Mouse (Mus musculus): ENCODE results near the gene Ripor3. TPM values are rescaled to one million over a fixed set of nuclear protein-coding genes. Genes with fewer than 3 reads are reported as not detected.

The Ripor3 gene
- polyA plus RNA-seq, 1 experiment from 2014 or later, result 3.6 TPM

DNA sequence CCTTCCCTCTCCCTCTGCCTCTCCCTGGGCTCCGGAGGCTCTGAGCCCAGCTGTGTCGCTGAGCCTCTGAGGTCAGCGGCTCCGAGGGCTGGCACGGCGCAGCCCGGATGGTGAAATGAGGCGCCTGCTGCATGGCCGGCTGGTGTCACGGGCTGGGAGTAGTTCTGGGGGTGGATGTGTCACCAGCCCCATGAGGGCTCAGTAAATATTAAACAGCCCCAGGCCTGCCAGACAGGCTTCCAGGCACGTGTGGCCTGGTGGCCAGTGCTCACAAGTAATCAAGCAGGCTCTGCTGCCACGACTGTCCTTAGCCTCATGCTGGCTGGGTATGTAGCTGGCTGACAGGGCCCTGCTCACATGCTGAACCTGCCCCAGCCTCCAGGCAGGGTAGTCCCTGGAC is 7.0 kb downstream of the Ripor3 start:
- Histone ChIP-seq H3K4me3 (no peak overlapping the region), H3K4me1 (peaks cover 7% of the 10 kb centered on the region; the same call in 1 of the 2 replicates), H3K4me2 (replicated peaks) (no peak overlapping the region), H3K27me3 (no peaks in the 10 kb centered on the region), H3K36me3 (no peaks in the 10 kb centered on the region), H3K9ac (no peak overlapping the region; the same call in 1 of the 2 replicates), H3K9me3 (peaks cover 4% of the 10 kb centered on the region; the same call in 1 of the 2 replicates), H3K27ac (peak overlapping the region; percentile 17; the same call in 1 of the 2 replicates)
- no peak for ATAC-seq (ENCODE audit: insufficient number of reproducible peaks, insufficient read depth, low FRiP score, low TSS enrichment)
- 60% methylated on average over 12 of the region's 12 CpGs for WGBS

DNA sequence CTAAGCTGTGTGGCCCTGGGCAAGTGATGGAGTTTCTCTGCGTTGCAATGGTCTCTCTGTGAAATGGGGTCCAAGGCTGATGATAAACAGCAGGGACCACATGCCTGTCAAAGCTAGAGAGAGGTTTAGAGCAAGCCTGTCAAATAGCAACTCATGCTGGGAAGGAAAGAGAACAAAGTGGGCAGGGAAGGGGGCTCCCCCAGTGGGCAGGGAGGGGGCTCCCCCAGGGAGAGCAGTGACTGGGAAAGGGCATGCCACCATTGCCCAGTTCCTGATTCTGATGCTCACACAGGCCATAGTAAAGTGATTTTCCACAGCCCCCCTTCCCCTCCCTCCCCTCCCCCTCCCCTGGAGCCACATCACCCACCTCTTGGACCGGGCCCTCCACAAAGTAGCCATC is 7.5 kb downstream of the Ripor3 start:
- H3K27me3 ChIP-seq, result no peaks in the 10 kb centered on the region
- no peak overlapping the region for H3K9ac ChIP-seq
- H3K4me1 ChIP-seq, result peaks cover 7% of the 10 kb centered on the region; the same call in 1 of the 2 replicates
- no peaks in the 10 kb centered on the region for H3K36me3 ChIP-seq
- ATAC-seq (ENCODE audit: insufficient number of reproducible peaks, insufficient read depth, low FRiP score, low TSS enrichment), result no peak
- WGBS, result 68% methylated on average over 2 of the region's 2 CpGs
- no peak overlapping the region for H3K4me3 ChIP-seq
- H3K27ac ChIP-seq, result no peak overlapping the region
- H3K4me2 ChIP-seq (replicated peaks), result no peak overlapping the region
- H3K9me3 ChIP-seq, result peaks cover 4% of the 10 kb centered on the region; the same call in 1 of the 2 replicates

DNA sequence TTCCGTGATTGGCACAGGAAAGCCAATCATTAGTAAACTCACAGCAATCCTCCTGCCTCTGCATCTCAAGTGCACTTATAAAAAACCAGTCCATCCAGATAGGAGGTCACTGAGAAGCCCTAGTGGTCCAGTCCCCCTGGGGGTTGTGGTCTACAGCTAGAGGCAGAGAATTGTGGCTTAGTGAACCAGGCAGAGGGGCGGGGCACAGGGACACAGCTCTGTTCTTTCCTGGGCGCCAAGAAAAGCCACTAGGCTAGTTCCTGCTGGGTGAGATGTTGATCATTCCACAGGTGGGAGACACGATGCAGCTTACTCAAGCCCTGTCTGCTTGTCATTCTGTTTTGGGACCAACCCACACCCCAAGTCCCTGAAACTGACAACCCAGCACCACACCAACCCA is 8.2 kb downstream of the Ripor3 start:
- whole genome bisulfite sequencing, result 48% methylated on average over 4 of the region's 4 CpGs
- Histone ChIP-seq H3K4me2 (replicated peaks) (no peak overlapping the region), H3K36me3 (no peaks in the 10 kb centered on the region), H3K27ac (no peak overlapping the region), H3K9ac (no peak overlapping the region), H3K4me1 (peaks cover 7% of the 10 kb centered on the region; the same call in 1 of the 2 replicates), H3K9me3 (peaks cover 4% of the 10 kb centered on the region; the same call in 1 of the 2 replicates), H3K27me3 (no peaks in the 10 kb centered on the region), H3K4me3 (no peak overlapping the region)
- no peak for ATAC-seq (ENCODE audit: insufficient number of reproducible peaks, insufficient read depth, low FRiP score, low TSS enrichment)

DNA sequence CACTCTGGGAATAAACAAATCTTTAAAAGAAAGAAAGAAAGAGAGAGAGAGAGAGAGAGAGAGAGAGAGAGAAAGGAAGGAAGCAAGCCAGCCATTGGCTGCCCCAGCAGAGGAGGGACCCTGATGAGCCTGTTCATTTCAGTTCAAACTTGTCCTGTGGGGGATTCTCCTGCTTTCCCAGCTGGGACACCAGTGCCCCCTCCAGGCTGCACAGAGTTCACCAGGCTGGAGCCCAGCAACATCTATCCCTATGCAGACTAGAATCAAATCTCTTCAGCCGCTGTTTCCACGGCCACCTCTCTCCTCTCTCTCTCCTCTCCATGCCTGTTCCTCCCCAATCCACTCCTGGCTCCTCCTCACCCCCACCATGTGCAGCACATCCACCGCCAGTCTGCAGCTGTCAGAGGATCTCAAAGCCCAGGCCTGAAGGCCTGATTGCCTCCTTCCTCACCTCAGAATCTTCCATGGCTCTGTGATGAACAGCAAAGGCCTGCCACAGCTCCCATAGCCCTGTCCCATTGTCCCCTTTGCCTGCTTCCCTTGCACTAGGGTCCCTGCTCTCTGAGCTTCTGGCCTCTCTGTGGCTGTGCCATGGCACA is 11.2 kb downstream of the Ripor3 start:
- Histone ChIP-seq H3K27me3 (no peaks in the 10 kb centered on the region), H3K4me2 (replicated peaks) (no peak overlapping the region), H3K4me3 (no peak overlapping the region), H3K9me3 (peaks cover 4% of the 10 kb centered on the region; the same call in 1 of the 2 replicates), H3K27ac (no peak overlapping the region), H3K9ac (no peak overlapping the region), H3K36me3 (no peaks in the 10 kb centered on the region), H3K4me1 (peaks cover 7% of the 10 kb centered on the region; the same call in 1 of the 2 replicates)
- no peak for ATAC-seq (ENCODE audit: insufficient number of reproducible peaks, insufficient read depth, low FRiP score, low TSS enrichment)
- 60% methylated on average over 3 of the region's 3 CpGs for WGBS

DNA sequence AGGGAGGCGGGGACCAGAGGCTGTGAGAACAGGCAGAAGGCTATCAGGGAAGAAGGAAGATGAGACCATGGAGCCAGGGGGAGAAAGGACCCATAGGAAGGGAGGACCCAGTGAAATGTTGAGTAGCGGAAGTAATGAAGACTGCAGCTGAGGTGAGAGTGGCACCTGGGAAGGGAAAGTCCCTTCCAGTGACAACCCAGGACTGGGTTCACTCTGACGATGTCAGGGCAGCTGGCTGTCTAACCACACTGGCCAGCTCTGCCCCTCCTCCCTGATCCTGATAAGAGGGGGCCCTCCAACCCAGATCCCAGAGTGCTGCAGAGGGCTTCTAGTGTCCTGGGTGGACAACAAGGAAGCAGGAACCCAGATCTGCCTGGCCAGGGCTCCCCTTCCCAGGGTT is 12.9 kb downstream of the Ripor3 start:
- Histone ChIP-seq H3K4me1 (no peaks in the 10 kb centered on the region), H3K4me2 (replicated peaks) (no peak overlapping the region), H3K36me3 (no peaks in the 10 kb centered on the region), H3K27ac (no peak overlapping the region), H3K9ac (no peak overlapping the region), H3K27me3 (no peaks in the 10 kb centered on the region), H3K4me3 (no peak overlapping the region), H3K9me3 (peaks cover 4% of the 10 kb centered on the region; the same call in 1 of the 2 replicates)
- WGBS, result 62% methylated on average over 3 of the region's 3 CpGs
- no peak for ATAC-seq (ENCODE audit: insufficient number of reproducible peaks, insufficient read depth, low FRiP score, low TSS enrichment)

DNA sequence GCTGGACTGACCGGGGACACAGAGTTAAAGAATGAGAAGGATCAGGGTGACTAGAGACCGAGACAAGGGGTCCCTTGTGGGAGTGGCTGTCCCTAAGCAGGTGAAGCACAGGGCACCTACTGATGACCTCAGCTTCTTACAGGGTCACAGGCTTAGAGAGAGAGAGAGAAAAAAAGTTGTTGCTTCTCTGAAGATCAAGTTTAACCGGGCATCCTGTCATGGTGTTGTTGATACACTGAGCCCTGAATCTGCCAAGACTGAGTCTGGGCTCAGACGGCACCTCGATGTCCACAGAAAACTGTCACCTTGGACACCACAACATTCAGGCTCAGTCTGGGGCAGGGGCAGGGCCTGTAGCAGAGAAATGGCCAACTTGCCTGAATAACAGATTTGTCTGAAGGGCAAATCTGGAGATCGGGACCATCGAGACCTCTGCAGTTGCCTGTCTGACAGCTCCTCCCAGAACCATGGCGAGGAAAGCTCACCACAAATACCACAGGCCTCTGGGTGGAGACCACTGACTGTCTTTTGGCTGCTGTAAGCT is 13.7 kb downstream of the Ripor3 start:
- 50% methylated on average over 8 of the region's 8 CpGs for WGBS
- no peak for ATAC-seq (ENCODE audit: insufficient number of reproducible peaks, insufficient read depth, low FRiP score, low TSS enrichment)
- no peaks in the 10 kb centered on the region for H3K36me3 ChIP-seq

DNA sequence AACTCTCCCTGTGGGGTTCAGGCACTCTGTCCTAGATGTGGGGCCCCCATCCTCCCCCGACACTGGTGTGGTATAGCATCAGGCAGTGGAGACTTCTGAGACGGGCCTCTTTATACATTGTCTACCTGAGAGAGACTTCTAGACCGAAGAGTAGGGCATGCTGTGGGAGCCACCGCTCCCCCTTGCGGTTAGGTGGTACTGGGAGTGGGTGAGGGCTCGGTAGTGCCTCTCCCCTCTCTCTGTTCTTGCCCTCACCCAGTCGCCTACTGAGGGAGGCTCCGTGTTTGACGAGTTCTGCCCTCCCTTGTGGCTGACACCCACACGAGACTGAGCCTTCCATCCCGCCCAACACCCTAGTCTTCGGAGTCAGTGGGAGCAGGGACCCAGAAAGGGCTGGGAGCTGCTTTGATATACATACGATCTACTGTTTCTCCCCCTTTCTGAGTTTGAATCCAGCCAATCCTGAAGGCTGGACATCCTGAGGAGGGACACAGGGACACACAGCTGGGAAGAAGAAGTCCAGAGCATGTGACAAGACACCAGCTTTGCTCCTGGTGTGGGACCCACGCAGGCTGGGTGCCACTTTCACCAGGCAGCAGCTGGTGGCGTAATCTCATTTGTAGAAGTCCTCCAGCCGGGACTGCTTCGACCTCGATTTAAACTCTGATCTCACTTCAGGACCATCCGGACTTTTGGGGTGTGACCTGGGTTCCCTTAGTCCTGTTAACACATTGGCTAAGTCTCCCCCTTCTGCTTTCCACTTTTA is 14.4 kb downstream of the Ripor3 start:
- WGBS, result 57% methylated on average over 19 of the region's 19 CpGs
- Histone ChIP-seq H3K36me3 (no peaks in the 10 kb centered on the region), H3K27me3 (no peaks in the 10 kb centered on the region), H3K9ac (no peak overlapping the region), H3K4me1 (no peaks in the 10 kb centered on the region), H3K27ac (no peak overlapping the region), H3K9me3 (peaks cover 4% of the 10 kb centered on the region; the same call in 1 of the 2 replicates), H3K4me2 (replicated peaks) (no peak overlapping the region), H3K4me3 (no peak overlapping the region)
- ATAC-seq (ENCODE audit: insufficient number of reproducible peaks, insufficient read depth, low FRiP score, low TSS enrichment), result no peak

More for the DNA sequence above, 13.7 kb downstream of the Ripor3 start:
- no peak overlapping the region for H3K27ac ChIP-seq
- no peak overlapping the region for H3K4me3 ChIP-seq
- no peak overlapping the region for H3K4me2 ChIP-seq (replicated peaks)
- no peaks in the 10 kb centered on the region for H3K27me3 ChIP-seq
- no peaks in the 10 kb centered on the region for H3K4me1 ChIP-seq
- peaks cover 4% of the 10 kb centered on the region; the same call in 1 of the 2 replicates for H3K9me3 ChIP-seq
- no peak overlapping the region for H3K9ac ChIP-seq

DNA sequence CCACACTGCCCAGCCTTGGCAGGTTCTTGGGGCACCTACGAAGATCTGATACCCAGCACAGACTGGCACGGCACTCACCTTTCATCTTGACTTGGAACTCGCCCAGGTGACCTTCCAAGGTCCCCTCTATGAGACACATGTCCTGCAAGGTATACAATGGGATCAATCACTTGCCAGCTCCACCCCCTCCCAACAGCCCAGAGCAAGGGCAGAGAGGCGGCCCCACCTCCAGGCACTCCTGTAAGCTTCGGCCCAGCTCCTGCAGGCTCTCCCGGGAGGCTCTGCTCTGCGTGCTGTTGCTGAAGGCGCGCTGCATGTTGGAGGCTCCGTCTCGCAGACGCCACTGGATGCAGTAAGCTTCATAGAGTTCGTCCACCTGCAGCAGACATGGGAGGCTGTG is 17.2 kb downstream of the Ripor3 start:
- H3K4me3 ChIP-seq, result no peak overlapping the region
- H3K4me2 ChIP-seq (replicated peaks), result no peak overlapping the region
- 56% methylated on average over 13 of the region's 13 CpGs for WGBS
- H3K4me1 ChIP-seq, result 0 out of 2 replicates have a peak, but pooled peaks cover 8% of the 10 kb centered on the region
- no peaks in the 10 kb centered on the region for H3K9me3 ChIP-seq
- H3K27ac ChIP-seq, result no peak overlapping the region
- no peak overlapping the region for H3K9ac ChIP-seq
- no peak for ATAC-seq (ENCODE audit: insufficient number of reproducible peaks, insufficient read depth, low FRiP score, low TSS enrichment)
- H3K27me3 ChIP-seq, result no peaks in the 10 kb centered on the region
- H3K36me3 ChIP-seq, result no peaks in the 10 kb centered on the region

DNA sequence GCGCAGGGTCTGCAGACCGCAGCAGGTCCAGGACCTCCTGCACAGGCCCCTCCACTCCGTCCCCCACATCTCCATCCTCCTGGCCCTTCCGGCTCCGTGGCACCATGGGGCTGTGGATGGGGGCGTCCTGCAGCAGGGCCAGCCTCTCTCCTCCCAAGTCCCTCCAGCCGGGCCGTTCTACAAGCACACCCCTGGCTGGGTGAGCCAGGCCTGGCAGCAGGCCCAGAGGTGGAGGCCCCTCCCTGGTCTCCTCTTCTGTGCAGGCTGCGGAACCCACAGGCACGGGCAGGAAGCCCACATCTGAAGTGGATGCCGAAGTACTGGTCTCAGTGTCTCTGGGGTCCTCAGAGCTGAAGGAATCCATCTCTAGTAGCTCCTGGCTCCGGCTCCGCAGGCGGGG is 21.1 kb downstream of the Ripor3 start:
- H3K27ac ChIP-seq, result no peak overlapping the region
- H3K4me2 ChIP-seq (replicated peaks), result no peak overlapping the region
- no peak overlapping the region for H3K9ac ChIP-seq
- H3K9me3 ChIP-seq, result no peaks in the 10 kb centered on the region
- H3K27me3 ChIP-seq, result no peaks in the 10 kb centered on the region
- H3K4me1 ChIP-seq, result peaks cover 21% of the 10 kb centered on the region; the same call in 1 of the 2 replicates
- no peak for ATAC-seq (ENCODE audit: insufficient number of reproducible peaks, insufficient read depth, low FRiP score, low TSS enrichment)
- no peaks in the 10 kb centered on the region for H3K36me3 ChIP-seq
- WGBS, result 68% methylated on average over 14 of the region's 14 CpGs
- H3K4me3 ChIP-seq, result no peak overlapping the region

DNA sequence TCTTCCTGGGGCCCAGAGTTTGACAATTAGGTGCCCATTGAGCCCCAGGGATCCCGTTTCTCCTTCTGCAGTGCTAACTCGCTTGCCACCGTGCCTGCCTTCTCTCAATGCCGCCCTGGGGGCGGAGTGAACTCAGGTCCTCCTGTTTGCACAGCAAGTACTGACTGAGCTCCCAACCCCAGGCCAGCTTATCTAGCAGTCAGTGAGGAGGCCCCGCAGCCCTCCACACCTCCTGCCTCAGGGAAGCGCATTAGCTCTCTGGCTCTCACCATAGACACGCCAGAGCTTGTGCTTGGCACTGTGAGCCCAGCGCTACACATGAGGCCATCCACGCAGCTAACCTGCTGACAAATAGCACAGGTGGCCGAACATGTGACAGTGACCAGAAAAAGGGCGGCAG is 22.8 kb downstream of the Ripor3 start:
- peaks cover 21% of the 10 kb centered on the region; the same call in 1 of the 2 replicates for H3K4me1 ChIP-seq
- H3K9me3 ChIP-seq, result no peaks in the 10 kb centered on the region
- no peak overlapping the region for H3K4me2 ChIP-seq (replicated peaks)
- no peak overlapping the region for H3K27ac ChIP-seq
- no peak for ATAC-seq (ENCODE audit: insufficient number of reproducible peaks, insufficient read depth, low FRiP score, low TSS enrichment)
- 49% methylated on average over 12 of the region's 12 CpGs for WGBS
- H3K4me3 ChIP-seq, result no peak overlapping the region
- H3K27me3 ChIP-seq, result no peaks in the 10 kb centered on the region
- H3K9ac ChIP-seq, result peak overlapping the region; percentile 7; the same call in 1 of the 2 replicates
- H3K36me3 ChIP-seq, result no peaks in the 10 kb centered on the region

DNA sequence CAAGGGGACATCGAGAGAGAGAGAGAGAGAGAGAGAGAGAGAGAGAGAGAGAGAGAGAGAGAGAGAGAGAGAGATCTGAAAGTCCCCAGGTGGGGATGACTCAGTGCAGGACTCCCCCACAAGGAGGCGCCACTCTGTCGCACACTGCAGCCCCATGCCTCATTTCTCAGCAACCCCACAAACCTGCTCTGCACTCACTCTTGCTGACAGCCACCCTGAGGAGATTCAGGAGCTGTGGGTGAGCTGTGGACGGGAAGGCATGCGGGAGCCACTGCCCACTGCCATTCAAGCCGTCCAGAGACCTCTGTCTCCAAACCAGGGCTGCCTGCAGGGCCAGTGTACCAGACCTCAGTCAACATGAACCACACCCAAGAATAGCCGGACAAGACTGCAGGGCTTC is 23.7 kb downstream of the Ripor3 start:
- WGBS, result 24% methylated on average over 7 of the region's 7 CpGs
- H3K4me2 ChIP-seq (replicated peaks), result no peak overlapping the region
- no peak for ATAC-seq (ENCODE audit: insufficient number of reproducible peaks, insufficient read depth, low FRiP score, low TSS enrichment)
- no peaks in the 10 kb centered on the region for H3K36me3 ChIP-seq
- H3K4me1 ChIP-seq, result peaks cover 21% of the 10 kb centered on the region; the same call in 1 of the 2 replicates
- H3K27ac ChIP-seq, result no peak overlapping the region
- no peaks in the 10 kb centered on the region for H3K27me3 ChIP-seq
- no peak overlapping the region for H3K4me3 ChIP-seq
- H3K9me3 ChIP-seq, result no peaks in the 10 kb centered on the region
- H3K9ac ChIP-seq, result no peak overlapping the region

DNA sequence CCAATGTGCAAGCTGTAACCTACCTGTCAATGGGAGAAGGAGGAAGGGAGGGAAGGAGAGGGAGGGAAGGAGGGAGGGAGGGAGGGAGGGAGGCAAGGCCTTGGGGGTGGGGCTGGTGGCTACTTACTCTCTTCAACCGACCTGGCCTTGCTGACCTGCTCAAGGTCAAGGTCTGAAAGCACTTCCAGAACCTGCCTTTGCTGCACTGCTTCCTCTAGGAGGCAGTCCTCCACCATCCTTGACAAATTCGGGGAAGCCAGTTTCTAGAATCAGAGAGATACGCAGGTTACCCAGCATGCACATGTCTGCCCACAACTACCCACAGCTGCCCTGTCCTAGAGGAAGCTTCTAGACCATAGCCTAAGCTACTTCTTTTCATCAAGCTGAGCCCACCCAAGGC is 25.5 kb downstream of the Ripor3 start:
- Histone ChIP-seq H3K9me3 (no peaks in the 10 kb centered on the region), H3K27me3 (no peaks in the 10 kb centered on the region), H3K36me3 (no peaks in the 10 kb centered on the region), H3K27ac (no peak overlapping the region), H3K4me3 (no peak overlapping the region), H3K4me1 (peaks cover 21% of the 10 kb centered on the region; the same call in 1 of the 2 replicates), H3K4me2 (replicated peaks) (no peak overlapping the region), H3K9ac (no peak overlapping the region)
- ATAC-seq (ENCODE audit: insufficient number of reproducible peaks, insufficient read depth, low FRiP score, low TSS enrichment), result no peak
- WGBS, result 46% methylated on average over 3 of the region's 3 CpGs
